Mouse (Mus musculus) liver, embryonic 13.5 days (tissue): Measurements from ENCODE around the gene Bend4. TPM values are rescaled to one million over a fixed set of nuclear protein-coding genes. Genes with fewer than 3 reads are reported as not detected.

ENCODE experiments used
- ATAC-seq: fragments of 200-750 bp; cut with Nextera tagmentation; 2 replicates; pipeline ENCODE4 v1.8.0; 2017; ENCODE audit warnings: low read depth, mild to moderate bottlenecking, moderate number of reproducible peaks, moderate library complexity
- DNase-seq: peaks from one replicate; pipeline ENCODE4 v3.0.0; 2022
- H3K27ac ChIP-seq: fragments of 300-500 bp; sonication (generic); 2 replicates; pipeline ENCODE4 v1.5.1; 2015; ENCODE audit warnings: moderate library complexity, mild to moderate bottlenecking, inconsistent platforms
- H3K27me3 ChIP-seq: fragments of 300-500 bp; sonication (generic); 2 replicates; pipeline ENCODE4 v1.6.1; 2015; ENCODE audit warnings: mild to moderate bottlenecking, inconsistent platforms
- H3K36me3 ChIP-seq: fragments of 300-500 bp; sonication (generic); 2 replicates; pipeline ENCODE4 v1.6.1; 2015; ENCODE audit warnings: mild to moderate bottlenecking, inconsistent platforms
- H3K4me1 ChIP-seq: fragments of 300-500 bp; sonication (generic); replicated peaks from 2 replicates; pipeline ENCODE4 v1.6.1; 2015; ENCODE audit warnings: inconsistent platforms
- H3K4me2 ChIP-seq: fragments of 300-500 bp; sonication (generic); 2 replicates; pipeline ENCODE4 v1.6.1; 2015; ENCODE audit warnings: inconsistent platforms, mild to moderate bottlenecking, moderate library complexity
- H3K4me3 ChIP-seq: fragments of 300-500 bp; sonication (generic); replicated peaks from 2 replicates; pipeline ENCODE4 v1.5.1; 2015; ENCODE audit warnings: mild to moderate bottlenecking, inconsistent platforms
- H3K9ac ChIP-seq: fragments of 300-500 bp; sonication (generic); 2 replicates; pipeline ENCODE4 v1.6.1; 2015; ENCODE audit warnings: mild to moderate bottlenecking, inconsistent platforms
- H3K9me3 ChIP-seq: fragments of 300-500 bp; sonication (generic); replicated peaks from 2 replicates; pipeline ENCODE4 v1.6.1; 2016; ENCODE audit warnings: inconsistent platforms
- WGBS: fragments of 180-500 bp; shearing (Covaris S2); methylation state at CpG from one replicate; pipeline ENCODE4 v1.1.7; 2015; ENCODE audit not compliant: insufficient replicate concordance; 5-methylcytosine and 5-hydroxymethylcytosine counted together
- polyA plus RNA-seq: library from polyadenylated mRNA; unstranded; fragments of >200 nt; fragmentation: Nextera tagmentation; extraction: Ambion mirVana; gene quantifications from 2 replicates; pipeline ENCODE4 v1.2.1, GENCODE M21; 2015

The Bend4 gene
- polyA plus RNA-seq, 1 experiment from 2014 or later, result 0.81 TPM

DNA sequence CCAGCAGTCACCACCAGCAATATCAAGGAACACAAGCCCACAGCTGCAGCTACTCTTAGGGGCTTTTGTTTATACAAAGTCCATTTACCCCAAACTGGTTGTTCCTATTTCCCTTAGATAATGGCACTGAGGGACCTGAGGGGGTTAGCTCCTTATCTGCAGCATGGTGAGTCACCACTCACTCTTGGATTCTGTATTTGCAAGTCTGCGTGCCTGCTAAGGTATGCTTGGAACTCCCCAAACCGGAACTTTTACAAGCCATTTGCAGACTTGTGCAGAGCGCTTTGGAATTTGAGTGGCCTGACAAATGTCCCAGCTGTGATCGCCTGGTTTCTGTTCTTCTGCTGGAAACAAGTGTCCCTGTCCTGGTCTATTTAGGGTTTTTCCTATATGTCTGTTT lies 17.7 kb downstream of the Bend4 start:
- no peaks in the 10 kb centered on the region for H3K9me3 ChIP-seq
- no peaks in the 10 kb centered on the region for H3K27me3 ChIP-seq
- ATAC-seq, result no peak
- H3K4me1 ChIP-seq, result peaks cover 6% of the 10 kb centered on the region; the same call in 1 of the 2 replicates
- H3K36me3 ChIP-seq, result no peaks in the 10 kb centered on the region
- no peak overlapping the region for H3K4me2 ChIP-seq
- H3K4me3 ChIP-seq, result no peak overlapping the region
- DNase-seq, result no peak
- no peak overlapping the region for H3K9ac ChIP-seq
- 45% methylated on average over 4 of the region's 4 CpGs for WGBS
- no peak overlapping the region for H3K27ac ChIP-seq

DNA sequence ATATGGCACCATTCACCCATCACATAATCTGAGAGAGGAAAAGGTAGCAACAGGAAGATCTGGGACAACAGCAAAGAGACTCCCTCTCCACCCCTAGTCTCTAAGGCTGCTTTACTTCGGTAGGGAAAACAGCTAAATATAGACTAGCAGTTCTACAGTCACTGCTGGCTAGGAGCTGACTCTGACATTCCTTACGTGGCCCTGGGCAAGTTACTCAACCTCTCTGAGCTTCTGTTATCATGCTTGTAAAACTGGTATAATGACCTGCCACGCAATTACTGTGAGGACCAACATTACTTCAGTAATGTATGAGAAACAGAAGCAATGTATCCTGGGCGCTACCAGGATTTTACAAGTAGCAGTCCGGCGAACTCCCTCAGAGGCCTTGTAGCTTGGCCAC lies 19.7 kb downstream of the Bend4 start:
- no peak overlapping the region for H3K9ac ChIP-seq
- H3K27me3 ChIP-seq, result no peaks in the 10 kb centered on the region
- ATAC-seq, result no peak
- H3K4me2 ChIP-seq, result no peak overlapping the region
- no peaks in the 10 kb centered on the region for H3K9me3 ChIP-seq
- no peak overlapping the region for H3K4me3 ChIP-seq
- DNase-seq, result no peak
- no peak overlapping the region for H3K27ac ChIP-seq
- peaks cover 9% of the 10 kb centered on the region; the same call in 1 of the 2 replicates for H3K4me1 ChIP-seq
- H3K36me3 ChIP-seq, result no peaks in the 10 kb centered on the region
- 71% methylated on average over 6 of the region's 6 CpGs for WGBS

DNA sequence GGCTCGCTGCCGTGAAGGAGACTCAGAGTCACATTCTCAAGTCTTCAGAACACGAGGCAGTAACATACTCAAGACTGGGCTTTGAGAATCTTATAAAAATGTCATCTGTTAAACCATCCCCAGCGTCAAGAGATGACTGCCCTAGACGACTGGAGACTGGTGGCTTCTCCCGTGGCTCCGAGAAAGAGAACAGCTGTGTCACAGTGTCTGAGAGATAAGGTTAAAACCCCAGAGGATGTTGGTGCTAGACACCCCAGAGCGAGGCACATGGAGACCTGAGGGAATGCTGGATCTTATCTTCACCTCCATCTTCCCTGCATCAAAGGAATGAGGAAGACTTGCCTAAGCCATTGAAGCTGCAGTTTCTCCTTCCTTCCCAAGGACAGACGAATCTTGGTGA lies 23.2 kb downstream of the Bend4 start:
- Histone ChIP-seq H3K9me3 (no peaks in the 10 kb centered on the region), H3K27me3 (no peaks in the 10 kb centered on the region), H3K27ac (no peak overlapping the region), H3K4me3 (no peak overlapping the region), H3K4me2 (no peak overlapping the region), H3K9ac (no peak overlapping the region), H3K4me1 (0 out of 2 replicates have a peak, but pooled peaks cover 3% of the 10 kb centered on the region), H3K36me3 (no peaks in the 10 kb centered on the region)
- ATAC-seq, result no peak
- DNase-seq, result no peak
- 25% methylated on average over 9 of the region's 9 CpGs for WGBS

DNA sequence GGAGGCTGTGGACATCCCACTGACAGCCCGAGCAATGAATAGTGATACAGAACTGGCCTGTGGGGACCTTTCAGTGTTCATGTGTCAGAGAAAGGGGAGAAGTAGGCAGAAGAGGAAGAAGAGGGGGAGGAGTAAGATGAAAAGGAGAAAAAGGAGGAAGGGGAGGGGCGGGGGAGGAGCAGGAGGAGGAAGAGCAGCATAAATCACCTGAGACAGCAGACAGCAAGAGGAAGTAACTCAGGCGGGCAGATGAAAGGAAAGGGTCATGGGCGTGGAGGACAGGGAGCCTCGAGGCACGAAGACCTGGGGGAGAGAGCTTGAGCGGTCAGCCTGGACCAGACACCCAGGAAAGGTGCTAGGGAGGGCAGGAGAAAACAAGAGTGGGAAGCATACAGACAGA lies 23.7 kb downstream of the Bend4 start:
- no peaks in the 10 kb centered on the region for H3K36me3 ChIP-seq
- 34% methylated on average over 7 of the region's 7 CpGs for WGBS
- no peak overlapping the region for H3K4me3 ChIP-seq
- ATAC-seq, result no peak
- no peak overlapping the region for H3K9ac ChIP-seq
- no peak overlapping the region for H3K27ac ChIP-seq
- H3K4me2 ChIP-seq, result no peak overlapping the region
- 0 out of 2 replicates have a peak, but pooled peaks cover 3% of the 10 kb centered on the region for H3K4me1 ChIP-seq
- no peaks in the 10 kb centered on the region for H3K9me3 ChIP-seq
- DNase-seq, result no peak
- no peaks in the 10 kb centered on the region for H3K27me3 ChIP-seq

DNA sequence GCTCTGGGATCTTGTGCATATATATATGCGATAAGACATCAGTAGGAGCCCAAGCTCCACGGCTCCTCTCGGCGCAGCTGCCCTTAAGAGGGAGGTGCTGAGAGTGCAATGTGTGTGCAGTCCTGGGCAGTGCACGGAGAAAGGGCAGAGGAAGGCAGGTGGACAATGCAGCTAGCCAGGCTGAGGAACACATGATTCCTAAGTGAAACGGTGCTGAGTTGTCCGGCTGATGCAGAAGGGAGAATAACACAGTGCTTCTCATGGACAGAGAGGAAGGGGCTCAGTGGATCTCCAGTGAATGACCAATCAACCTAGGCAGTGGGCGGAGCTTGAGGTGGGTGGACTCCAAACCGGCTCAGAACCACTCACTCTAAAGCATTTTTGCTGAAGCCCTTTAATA lies 26.5 kb downstream of the Bend4 start:
- ATAC-seq, result no peak

DNA sequence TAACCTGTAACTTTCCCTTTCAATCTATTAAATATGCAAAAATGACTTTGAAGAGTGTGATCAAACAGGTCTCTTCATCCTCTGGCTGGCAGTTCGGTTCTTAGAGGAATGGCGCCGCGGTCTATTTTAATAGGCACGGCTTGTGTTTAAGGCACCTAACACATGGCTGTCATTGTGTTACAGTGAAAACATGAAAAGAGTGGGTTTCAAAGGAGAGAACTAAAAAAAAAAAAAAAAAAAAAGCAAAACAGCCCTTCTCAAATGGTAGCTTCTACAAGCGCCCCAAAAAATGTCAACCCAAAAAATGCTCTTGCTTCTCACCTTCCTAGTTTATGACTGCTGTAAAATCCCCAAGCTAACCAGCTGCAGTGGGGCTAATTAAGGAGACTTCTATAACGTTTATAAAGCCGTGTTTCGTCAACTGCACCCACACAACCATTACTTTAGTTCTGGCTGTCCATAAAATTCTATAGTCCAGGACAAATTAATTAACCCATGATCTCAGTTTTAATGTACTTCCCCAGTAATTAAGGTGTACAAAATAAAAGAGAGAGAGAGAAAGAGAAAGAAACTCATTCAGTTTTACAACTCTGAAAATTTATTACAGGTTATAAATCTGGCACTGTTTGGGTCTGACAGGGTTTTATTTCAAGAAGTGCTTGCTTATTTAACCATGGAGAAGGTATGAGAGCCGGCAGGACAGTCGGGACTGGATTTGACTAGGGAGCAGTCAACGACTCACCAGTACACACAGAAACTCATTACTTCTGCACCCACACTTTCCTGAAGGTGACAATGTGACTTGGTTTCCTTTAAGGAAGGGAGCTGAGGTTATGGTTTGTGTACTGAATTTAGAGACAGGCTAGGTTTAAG lies 27.3 kb downstream of the Bend4 start:
- Histone ChIP-seq H3K27me3 (no peaks in the 10 kb centered on the region), H3K4me2 (no peak overlapping the region), H3K4me1 (0 out of 2 replicates have a peak, but pooled peaks cover 3% of the 10 kb centered on the region), H3K9me3 (no peaks in the 10 kb centered on the region), H3K27ac (no peak overlapping the region), H3K4me3 (no peak overlapping the region), H3K9ac (no peak overlapping the region), H3K36me3 (no peaks in the 10 kb centered on the region)
- ATAC-seq, result no peak
- no peak for DNase-seq
- 77% methylated on average over 12 of the region's 12 CpGs for WGBS

More for the DNA sequence above, 26.5 kb downstream of the Bend4 start:
- no peak for DNase-seq
- no peak overlapping the region for H3K9ac ChIP-seq
- H3K36me3 ChIP-seq, result no peaks in the 10 kb centered on the region
- no peak overlapping the region for H3K4me3 ChIP-seq
- 77% methylated on average over 9 of the region's 9 CpGs for WGBS
- H3K27me3 ChIP-seq, result no peaks in the 10 kb centered on the region
- no peaks in the 10 kb centered on the region for H3K9me3 ChIP-seq
- H3K4me2 ChIP-seq, result no peak overlapping the region
- H3K27ac ChIP-seq, result no peak overlapping the region
- 0 out of 2 replicates have a peak, but pooled peaks cover 3% of the 10 kb centered on the region for H3K4me1 ChIP-seq

DNA sequence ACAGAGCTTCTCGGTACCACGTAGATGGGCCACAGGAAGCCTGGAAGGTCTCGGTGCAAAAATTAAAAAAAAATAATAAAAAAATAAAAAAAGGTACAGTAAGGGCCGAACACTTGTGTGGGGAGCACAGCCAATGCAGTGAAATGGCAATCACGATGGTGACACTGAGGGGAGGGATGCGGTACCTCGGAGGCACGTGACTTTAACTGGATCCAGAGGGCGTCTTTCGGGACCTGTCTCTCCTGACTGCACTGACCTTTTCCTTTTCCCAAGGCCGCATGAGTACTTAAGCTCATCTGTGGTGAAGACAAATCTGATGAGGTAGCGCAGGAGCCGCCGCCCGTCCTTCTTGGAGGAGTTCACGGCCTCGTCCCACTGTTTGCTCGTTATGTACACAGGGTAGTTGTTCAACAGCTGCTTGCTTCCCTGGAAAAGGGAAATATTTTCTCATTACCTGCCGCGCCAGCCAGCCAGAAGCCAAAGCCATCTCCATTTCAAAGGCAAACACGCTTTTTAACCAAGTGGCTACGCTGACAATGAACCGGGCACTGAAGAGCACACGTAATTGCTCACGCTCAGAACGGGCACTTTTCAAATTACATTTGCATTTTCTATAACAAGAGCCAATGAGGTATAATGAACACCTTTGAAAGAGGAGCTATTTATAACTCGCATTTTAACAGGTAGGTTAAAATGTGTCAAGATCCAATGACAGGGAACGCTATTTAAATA lies 28.1 kb downstream of the Bend4 start:
- Histone ChIP-seq H3K27me3 (no peaks in the 10 kb centered on the region), H3K4me3 (no peak overlapping the region), H3K4me2 (no peak overlapping the region), H3K36me3 (no peaks in the 10 kb centered on the region), H3K27ac (no peak overlapping the region), H3K9ac (no peak overlapping the region), H3K4me1 (0 out of 2 replicates have a peak, but pooled peaks cover 3% of the 10 kb centered on the region), H3K9me3 (no peaks in the 10 kb centered on the region)
- 83% methylated on average over 28 of the region's 28 CpGs for WGBS
- DNase-seq (no peak), ATAC-seq (no peak)

DNA sequence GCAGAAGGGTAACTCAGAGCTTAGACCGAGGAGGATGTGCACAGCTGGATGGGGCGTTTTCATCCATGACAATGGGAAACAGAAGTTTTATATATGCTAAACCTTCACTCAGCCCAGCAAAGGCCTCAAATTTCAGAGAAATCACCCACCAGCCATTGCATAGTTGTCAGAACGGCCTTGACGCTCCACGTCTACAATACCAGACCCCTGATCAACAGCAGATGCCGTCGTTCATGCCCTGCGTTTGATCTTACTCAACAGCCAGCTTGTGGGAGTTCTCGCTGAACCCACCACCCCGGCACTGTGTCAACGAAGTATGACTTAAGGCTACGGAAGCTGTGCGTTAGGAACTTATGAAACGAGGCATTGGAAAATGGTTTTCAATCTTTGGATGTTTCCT lies 30.9 kb downstream of the Bend4 start:
- ATAC-seq, result no peak
- Histone ChIP-seq H3K27ac (no peak overlapping the region), H3K4me3 (no peak overlapping the region), H3K9me3 (no peaks in the 10 kb centered on the region), H3K9ac (no peak overlapping the region), H3K4me2 (no peak overlapping the region), H3K36me3 (no peaks in the 10 kb centered on the region), H3K27me3 (no peaks in the 10 kb centered on the region), H3K4me1 (no peaks in the 10 kb centered on the region)
- DNase-seq, result no peak
- WGBS, result 82% methylated on average over 14 of the region's 14 CpGs

DNA sequence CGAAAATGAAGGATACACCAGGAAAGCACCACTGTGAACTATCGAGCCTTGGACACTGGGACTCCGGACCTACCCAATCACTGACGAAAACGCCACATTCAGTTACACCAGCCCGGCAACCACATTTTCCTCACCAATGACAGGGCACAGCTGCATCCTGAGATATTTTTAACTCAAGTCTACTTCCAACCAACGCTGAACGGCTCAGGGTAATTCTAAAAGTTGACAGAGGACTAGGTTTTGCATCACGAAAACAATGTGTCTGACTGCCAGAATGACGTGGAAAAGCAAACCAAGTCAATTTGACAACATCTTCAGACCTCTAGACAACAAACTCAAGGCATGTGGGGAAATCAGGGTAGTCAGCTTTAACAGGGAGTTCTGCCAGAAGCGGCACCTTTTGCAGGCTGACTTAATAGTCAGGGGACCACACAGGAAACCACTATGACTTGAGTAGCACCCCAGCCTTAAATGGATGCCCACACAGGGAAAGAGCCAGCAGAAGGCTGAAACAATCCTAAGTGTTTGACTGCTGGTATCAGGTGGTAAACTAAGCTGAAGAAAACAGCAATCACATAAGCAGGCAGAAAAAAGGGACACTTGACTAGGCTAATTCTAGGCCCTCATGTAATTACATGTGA lies 32.8 kb downstream of the Bend4 start:
- DNase-seq (no peak), ATAC-seq (no peak)
- no peaks in the 10 kb centered on the region for H3K36me3 ChIP-seq
- no peak overlapping the region for H3K4me3 ChIP-seq
- H3K9me3 ChIP-seq, result no peaks in the 10 kb centered on the region
- WGBS, result 19% methylated on average over 11 of the region's 11 CpGs
- no peaks in the 10 kb centered on the region for H3K27me3 ChIP-seq
- no peak overlapping the region for H3K4me2 ChIP-seq
- no peaks in the 10 kb centered on the region for H3K4me1 ChIP-seq
- H3K27ac ChIP-seq, result no peak overlapping the region
- H3K9ac ChIP-seq, result no peak overlapping the region

DNA sequence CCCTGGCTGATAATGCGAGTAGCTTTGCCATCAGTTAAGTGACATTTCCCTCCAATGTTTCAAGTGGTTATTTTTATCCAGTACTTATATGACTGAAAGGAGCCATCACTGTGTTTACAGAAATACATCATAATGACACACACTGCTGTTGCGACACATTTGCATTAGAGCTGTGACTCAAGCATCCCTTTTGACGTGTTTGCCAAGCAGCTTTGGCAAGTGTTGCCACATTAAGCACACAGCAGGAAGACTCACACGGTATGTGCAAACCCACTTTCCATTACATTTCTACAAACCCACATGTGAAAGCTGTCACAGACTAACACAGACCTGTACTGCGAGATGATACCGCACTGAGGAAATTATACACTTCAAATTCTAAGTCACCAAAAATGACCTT lies 34.2 kb downstream of the Bend4 start:
- Histone ChIP-seq H3K4me2 (no peak overlapping the region), H3K27me3 (no peaks in the 10 kb centered on the region), H3K9ac (no peak overlapping the region), H3K9me3 (no peaks in the 10 kb centered on the region), H3K4me1 (no peaks in the 10 kb centered on the region), H3K36me3 (no peaks in the 10 kb centered on the region), H3K4me3 (no peak overlapping the region), H3K27ac (no peak overlapping the region)
- ATAC-seq (no peak), DNase-seq (no peak)
- 72% methylated on average over 6 of the region's 6 CpGs for WGBS

DNA sequence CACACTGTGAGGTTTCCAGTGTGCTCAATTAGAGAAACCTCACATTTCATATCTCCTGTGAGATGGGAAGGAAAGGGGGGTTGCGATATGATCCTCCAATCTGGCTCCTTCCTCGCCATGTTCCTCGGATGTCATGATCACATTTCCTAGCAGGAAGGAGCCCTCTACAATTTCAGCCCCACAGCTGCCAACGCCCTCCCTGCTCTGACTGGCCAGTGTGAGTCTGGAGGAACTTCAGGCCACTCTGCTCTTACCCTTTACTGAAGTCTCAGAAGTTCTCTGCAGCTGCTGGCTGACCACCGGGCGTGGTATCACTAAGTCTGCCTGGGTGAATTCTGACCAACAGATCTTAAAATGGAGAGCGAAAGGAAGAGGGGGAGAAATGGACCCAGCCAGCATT lies 45.6 kb downstream of the Bend4 start:
- H3K4me2 ChIP-seq, result no peak overlapping the region
- H3K36me3 ChIP-seq, result no peaks in the 10 kb centered on the region
- H3K4me3 ChIP-seq, result no peak overlapping the region
- no peaks in the 10 kb centered on the region for H3K9me3 ChIP-seq
- DNase-seq, result no peak
- ATAC-seq, result no peak
- no peaks in the 10 kb centered on the region for H3K27me3 ChIP-seq
- no peak overlapping the region for H3K9ac ChIP-seq
- no peak overlapping the region for H3K27ac ChIP-seq
- no peaks in the 10 kb centered on the region for H3K4me1 ChIP-seq
- WGBS, result 65% methylated on average over 7 of the region's 7 CpGs
